Mouse (Mus musculus): ENCODE results near the gene Galk2. TPM values are rescaled to one million over a fixed set of nuclear protein-coding genes. Genes with fewer than 3 reads are reported as not detected.

The Galk2 gene
- 23.8 and 24.7 TPM in 2 replicates for polyA plus RNA-seq (2012; rRNA removed)

GRCm38 (mm10) chr2:125858521-125859280 is at the start of gene Galk2, which contains the start of gene Cops2:
TSS of gene Galk2 (plus strand) at chr2:125859109.
TSS of gene Cops2 (minus strand) at chr2:125859139.

Other genes with a start within 250 kb of the Galk2 start
- gene Cep152, start 234.0 kb upstream of the Galk2 start, polyA plus RNA-seq (2012; rRNA removed): 2.9 and 3.5 TPM in 2 replicates
- gene Eid1, start 186.0 kb upstream of the Galk2 start, polyA plus RNA-seq (2012; rRNA removed): 342 and 357 TPM in 2 replicates
- 2.7 and 2.9 TPM in 2 replicates for gene Shc4, start 135.0 kb upstream of the Galk2 start, polyA plus RNA-seq (2012; rRNA removed)
- 18.3 and 19.0 TPM in 2 replicates for gene Secisbp2l, start 76.2 kb upstream of the Galk2 start, polyA plus RNA-seq (2012; rRNA removed)
- 62.5 and 70.4 TPM in 2 replicates for gene Cops2, start within 50 bp of the Galk2 start, polyA plus RNA-seq (2012; rRNA removed)
- 1.6 and 2.9 TPM in 2 replicates for gene Fgf7, start 175.5 kb downstream of the Galk2 start, polyA plus RNA-seq (2012; rRNA removed)